Mouse (Mus musculus) E14TG2a.4 (cell line): Measurements from ENCODE around the gene Pycr2.

ENCODE experiments used
- CTCF ChIP-seq: conservative IDR thresholded peaks from 2 replicates; pipeline ENCODE4 v1.5.1; 2014; ENCODE audit warnings: low read length
- POU5F1 ChIP-seq: IDR thresholded peaks from 2 replicates; pipeline ENCODE4 v1.6.1; 2014; ENCODE audit warnings: low read length, borderline replicate concordance

DNA sequence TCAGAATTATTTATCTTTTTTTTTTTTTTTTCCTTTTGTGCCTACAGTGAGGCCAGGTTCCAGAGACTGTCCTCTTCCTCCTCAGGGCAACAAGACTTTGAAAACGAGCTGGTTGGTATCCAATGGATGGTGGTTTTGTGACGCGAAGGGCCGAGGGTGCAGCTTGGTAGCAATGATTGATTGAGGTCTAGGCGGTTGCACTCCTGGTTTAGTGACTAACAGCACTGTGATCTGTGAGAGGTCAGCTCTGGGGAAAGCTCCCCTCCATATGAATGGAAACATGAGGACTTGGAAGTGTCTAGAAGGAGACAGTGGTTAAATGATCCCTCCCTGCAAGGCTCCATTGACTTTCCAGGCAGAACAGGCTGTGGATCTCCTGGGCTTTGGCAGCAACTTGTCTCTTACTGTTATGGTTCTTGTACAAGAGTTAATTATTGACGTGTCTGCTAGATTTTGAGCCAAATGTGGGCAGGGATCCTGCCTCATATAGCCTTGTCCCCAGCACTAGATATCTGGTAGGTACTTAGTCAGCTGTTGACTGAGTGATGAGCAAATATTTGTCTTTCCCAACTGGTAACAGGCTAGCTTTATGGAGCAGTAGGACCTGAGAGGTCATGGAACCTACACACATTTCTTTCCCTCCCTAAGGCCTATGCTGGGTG, 48.1 kb downstream of the Pycr2 start:
- no peak for TF ChIP-seq CTCF
- TF ChIP-seq POU5F1: no peak
